Mouse (Mus musculus) embryo, embryonic 10 days (tissue): ENCODE measurements at regions not wholly inside any gene's neighbourhood (a gene's known extent, or its start where the extent isn't known, plus 50 kb on each side); places are given as distances from the start of the nearest gene placed in this dataset.
A peak's percentile ranks its signal among the peaks of the same experiment; 100 is the strongest.
"Not testable (repeated sequence)": the region's sequence is repeated elsewhere in the genome, so short reads cannot be mapped to it uniquely, and the experiment has no call there.

Source experiments
- DNase-seq: peaks from one replicate; pipeline ENCODE4 v3.0.0-alpha.2; 2015; ENCODE audit warnings: low spot score

GRCm38 (mm10) chr10:118984580-118984979 lies 114.6 kb upstream of the Dyrk2 start:
- DNase-seq: no peak

- no peak for DNase-seq
These were observed 111.4 kb upstream of the Dyrk2 start for GRCm38 (mm10) chr10:118981446-118981845.

- peak; percentile 68 for DNase-seq
These were observed 109.3 kb upstream of the Dyrk2 start for GRCm38 (mm10) chr10:118979339-118979738.

GRCm38 (mm10) chr10:118978181-118978743 lies 108.3 kb upstream of the Dyrk2 start:
- DNase-seq: no peak

- no peak for DNase-seq
These were observed 106.4 kb upstream of the Dyrk2 start for GRCm38 (mm10) chr10:118976447-118976846.

GRCm38 (mm10) chr10:118975772-118976171 lies 105.8 kb upstream of the Dyrk2 start:
- DNase-seq: no peak

- DNase-seq: no peak
These were observed 103.3 kb upstream of the Dyrk2 start for GRCm38 (mm10) chr10:118973324-118973723.

DNA sequence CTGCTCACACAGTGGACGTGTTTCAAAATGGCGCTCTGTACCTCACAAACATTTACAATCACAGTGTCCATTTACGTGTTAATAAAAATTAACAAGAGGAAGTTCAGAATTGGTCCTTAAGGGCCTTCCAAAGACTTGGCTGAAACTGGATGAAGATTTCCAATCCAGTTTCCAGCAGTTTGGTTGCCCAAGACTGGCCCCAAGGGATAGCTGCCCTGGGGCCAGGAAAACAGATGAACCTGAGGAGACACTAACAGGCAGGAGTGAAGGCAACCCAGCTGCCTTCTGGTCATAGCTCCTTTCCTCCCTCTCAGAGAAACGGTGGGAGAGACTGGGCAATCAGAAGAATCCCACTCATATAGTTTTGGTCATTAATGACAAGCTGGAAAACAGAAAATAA lies 102.6 kb upstream of the Dyrk2 start:
- DNase-seq: no peak

DNA sequence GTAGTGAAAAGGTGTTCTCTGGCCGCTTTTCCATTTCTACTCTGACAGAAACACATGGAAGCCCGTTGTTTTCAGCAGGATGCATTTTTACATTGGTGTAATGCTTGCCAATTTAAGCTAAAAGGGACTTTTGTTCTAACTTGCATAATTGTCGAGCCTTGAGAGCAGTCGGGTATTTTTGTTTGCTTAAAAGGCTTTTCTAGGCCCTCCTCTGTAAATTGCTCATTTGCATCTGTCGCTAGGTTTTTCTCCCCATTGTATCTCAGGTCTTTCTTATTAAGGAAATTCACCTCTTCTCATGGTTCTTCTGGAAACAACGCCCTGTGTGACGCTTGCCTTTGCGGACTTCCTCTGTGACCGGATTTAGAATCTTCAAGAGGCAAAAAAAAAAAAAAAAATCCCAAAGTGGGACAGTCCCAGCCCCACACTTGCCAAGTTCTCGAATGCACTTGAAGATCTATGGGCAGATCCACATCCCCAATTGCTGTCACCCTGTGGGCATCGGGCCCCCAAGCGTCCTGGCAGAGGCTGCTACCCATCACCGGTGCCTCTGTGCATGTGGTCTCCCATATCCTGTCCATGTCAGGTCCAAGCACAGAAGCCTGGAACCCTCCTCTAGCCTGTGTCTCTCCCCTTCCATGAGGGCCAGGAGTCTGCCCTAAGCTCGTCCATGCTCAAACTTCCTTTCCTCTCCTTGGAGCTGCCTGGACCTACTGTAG lies 100.6 kb upstream of the Dyrk2 start:
- no peak for DNase-seq

GRCm38 (mm10) chr10:118961713-118962181 lies 91.7 kb upstream of the Dyrk2 start:
- DNase-seq: peak; percentile 75

- no peak for DNase-seq
These were observed 90.1 kb upstream of the Dyrk2 start for GRCm38 (mm10) chr10:118960076-118960475.

DNA sequence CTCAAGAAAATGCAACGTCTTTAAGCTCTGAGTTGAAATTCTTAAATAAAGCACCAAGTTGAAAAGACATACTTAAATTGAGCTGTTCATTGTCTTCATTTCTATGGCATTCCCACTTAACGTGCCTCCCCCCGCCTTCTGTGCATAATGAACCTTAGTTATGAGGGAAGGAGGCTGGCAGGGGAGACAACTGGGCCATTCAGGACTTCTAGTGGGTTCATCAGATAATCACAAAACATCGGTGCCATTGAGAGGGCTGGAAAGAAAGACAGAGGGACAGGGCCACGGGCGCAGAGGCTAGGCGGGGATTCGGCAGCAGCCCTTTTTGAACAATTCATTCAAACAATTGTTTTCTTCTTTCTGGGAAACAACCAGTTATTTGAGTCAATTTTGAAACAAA lies 89.6 kb upstream of the Dyrk2 start:
- peak; percentile 46 for DNase-seq

DNA sequence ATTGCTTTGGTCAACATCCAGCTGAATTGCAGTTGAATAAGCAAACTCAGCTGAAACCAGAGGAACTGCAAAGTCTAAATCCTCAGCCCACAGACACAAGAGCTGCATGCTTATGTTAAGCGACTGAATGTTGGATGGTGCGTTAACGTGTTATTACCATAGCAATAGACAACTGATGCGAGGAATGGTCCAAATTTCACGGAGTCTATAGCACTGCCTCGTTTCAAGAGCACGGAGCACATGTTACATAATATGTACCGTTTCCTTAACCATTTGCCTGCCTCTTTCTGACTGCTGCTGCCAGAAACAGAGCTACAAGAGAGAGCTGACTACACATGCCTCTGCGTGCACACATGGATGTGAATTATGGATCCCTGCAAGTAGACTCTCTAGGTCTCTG lies 86.3 kb upstream of the Dyrk2 start:
- no peak for DNase-seq

DNA sequence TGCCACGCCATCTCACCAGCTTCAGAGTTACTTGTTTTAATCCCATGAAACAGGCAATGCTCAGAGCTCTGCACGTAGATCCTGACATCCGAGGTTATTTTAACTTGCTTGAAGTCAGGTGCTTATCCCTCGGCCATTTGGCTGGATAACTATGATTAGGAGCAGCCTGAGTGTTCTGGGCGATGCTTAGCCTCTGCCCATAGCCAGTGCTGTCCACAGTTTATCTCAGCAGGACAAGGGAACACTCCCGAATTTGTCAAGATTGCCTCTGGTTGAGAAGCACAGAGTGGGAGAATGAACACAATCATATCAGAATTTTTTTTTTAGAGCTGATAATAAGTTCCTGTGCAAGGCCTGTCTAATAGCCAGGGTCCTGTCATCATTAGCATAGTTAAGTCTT lies 83.4 kb upstream of the Dyrk2 start:
- DNase-seq: no peak

DNA sequence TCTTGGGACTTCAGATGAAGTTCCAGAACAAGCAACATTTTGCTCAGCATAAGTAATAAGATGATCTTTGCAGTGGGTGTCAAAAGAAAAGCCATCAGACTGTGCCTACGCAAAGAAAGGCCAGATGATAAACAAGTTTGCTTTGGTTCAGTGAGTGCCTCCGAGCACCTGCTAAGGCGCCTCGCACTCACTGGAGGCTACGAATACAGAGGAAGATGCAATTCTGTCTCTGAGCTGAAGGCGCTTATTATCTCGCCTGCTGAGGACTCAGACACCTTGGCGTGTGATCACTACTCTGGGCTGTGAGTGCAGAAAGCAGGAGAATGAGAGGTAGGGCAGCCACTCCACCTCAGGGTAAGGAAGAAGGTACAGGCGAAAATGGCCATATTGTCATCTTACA lies 82.7 kb upstream of the Dyrk2 start:
- DNase-seq: no peak

DNA sequence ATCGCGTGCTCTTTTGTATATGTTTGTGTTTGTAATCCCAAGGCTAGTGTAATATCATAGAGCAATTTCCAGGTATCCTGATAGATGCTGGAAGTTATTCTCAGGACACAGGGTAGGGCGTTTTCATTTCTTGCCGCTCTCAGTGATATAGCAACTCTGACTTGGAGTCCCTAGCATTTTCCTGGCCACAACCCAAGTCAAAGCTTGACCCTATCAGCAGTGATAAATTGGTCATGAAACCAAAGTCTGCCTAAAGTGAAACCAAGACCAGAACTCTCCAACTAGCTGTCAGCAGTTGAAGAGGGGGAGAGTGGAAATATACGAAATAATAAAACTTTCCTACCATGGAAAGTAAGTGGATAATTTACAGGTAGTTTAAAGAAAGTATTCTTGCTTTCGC lies 77.7 kb upstream of the Dyrk2 start:
- no peak for DNase-seq

GRCm38 (mm10) chr10:118947016-118947674 lies 77.1 kb upstream of the Dyrk2 start:
- no peak for DNase-seq

GRCm38 (mm10) chr10:118927316-118927715 lies 57.3 kb upstream of the Dyrk2 start:
- no peak for DNase-seq

GRCm38 (mm10) chr10:118923473-118924185 lies 53.6 kb upstream of the Dyrk2 start:
- DNase-seq: no peak

- not testable (repeated sequence) for DNase-seq
These were observed 52.1 kb upstream of the Dyrk2 start for GRCm38 (mm10) chr10:118922120-118922519.
